Mouse (Mus musculus): Measurements from ENCODE around the gene Tmem165. TPM values are rescaled to one million over a fixed set of nuclear protein-coding genes. Genes with fewer than 3 reads are reported as not detected.

The Tmem165 gene
- polyA plus RNA-seq (2015; fragmentation: Nextera tagmentation; extraction: Ambion mirVana): 45.6 and 54.4 TPM in 2 replicates

GRCm38 (mm10) chr5:76183750-76184261 is at the start of gene Tmem165:
Gene Tmem165 (plus strand): TSS chr5:76183880.

DNA sequence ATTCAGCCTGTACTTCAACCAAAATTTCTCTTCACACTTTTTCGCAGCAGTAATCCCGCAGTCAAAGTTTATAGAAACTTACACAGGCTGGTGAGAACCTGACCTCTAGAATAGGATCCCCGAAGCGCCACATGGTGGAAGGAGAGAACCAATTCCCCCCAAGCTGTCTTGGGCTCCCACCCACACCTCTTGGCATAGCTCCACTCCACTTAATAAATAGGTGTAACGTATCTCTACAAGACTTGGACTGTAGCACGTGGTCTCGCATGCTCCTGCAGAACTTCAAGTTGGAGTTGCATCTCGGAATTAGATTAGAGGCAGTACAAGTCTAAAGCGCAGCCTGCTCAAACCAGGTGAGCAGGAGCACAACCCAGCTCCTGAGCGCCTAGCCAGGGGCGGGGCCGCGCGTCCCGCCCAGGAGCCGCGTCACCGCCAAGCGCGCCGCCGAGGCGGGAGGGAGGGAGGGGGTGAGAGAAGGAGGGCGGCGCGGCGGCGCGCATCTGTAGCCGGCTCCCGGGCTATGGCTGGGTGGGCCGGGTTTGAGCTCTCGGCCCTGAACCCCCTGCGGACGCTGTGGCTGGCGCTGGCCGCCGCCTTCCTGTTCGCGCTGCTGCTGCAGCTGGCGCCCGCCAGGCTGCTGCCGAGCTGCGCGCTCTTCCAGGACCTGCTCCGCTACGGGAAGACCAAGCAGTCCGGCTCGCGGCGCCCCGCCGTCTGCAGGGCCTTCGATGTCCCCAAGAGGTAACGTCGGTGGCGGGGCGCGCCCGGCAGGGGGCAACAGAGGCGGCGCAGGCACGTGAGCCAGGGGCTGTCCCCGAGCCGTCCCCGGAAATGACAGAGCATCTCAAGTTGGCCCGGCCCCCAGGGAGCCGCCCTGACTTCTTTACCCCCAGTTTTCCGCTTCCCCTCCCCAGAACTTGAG is 43.6 kb upstream of the Tmem165 start, which contains the start of gene Srd5a3:
Srd5a3 (plus strand) TSS at position 464 of the 922 bp plus-strand sequence.

Other genes with a start within 250 kb of the Tmem165 start
- gene Kdr, start 205.4 kb upstream of the Tmem165 start, polyA plus RNA-seq (2015; fragmentation: Nextera tagmentation; extraction: Ambion mirVana): 16.7 and 17.1 TPM in 2 replicates
- gene Srd5a3, start 43.6 kb upstream of the Tmem165 start, polyA plus RNA-seq (2015; fragmentation: Nextera tagmentation; extraction: Ambion mirVana): 16.9 and 19.4 TPM in 2 replicates
- 5.8 and 7.1 TPM in 2 replicates for gene Clock, start 120.9 kb downstream of the Tmem165 start, polyA plus RNA-seq (2015; fragmentation: Nextera tagmentation; extraction: Ambion mirVana)
- gene Pdcl2, start 147.3 kb downstream of the Tmem165 start, polyA plus RNA-seq (2015; fragmentation: Nextera tagmentation; extraction: Ambion mirVana): not detected in 2 replicates
- gene Nmu, start 179.9 kb downstream of the Tmem165 start, polyA plus RNA-seq (2015; fragmentation: Nextera tagmentation; extraction: Ambion mirVana): not detected in 2 replicates